Mouse (Mus musculus): ENCODE results near the gene Ubqln4.

GRCm38 (mm10) chr3:88511559-88511958 is 42.0 kb upstream of the Ubqln4 start:
- TF ChIP-seq CTCF (IDR thresholded peaks at IDR 0.05; ENCODE audit: borderline replicate concordance, insufficient read depth, low read length) = no peak
- TF ChIP-seq POLR2A (IDR thresholded peaks at IDR 0.05; ENCODE audit: low read depth, low read length) = no peak
